Mouse (Mus musculus) ES-Bruce4 (cell line): ENCODE data around the gene Src.

Experiments
- CTCF ChIP-seq: IDR thresholded peaks from one replicate; pipeline ENCODE4 v1.8.1; 2011; ENCODE audit warnings: low read depth, low read length
- EP300 ChIP-seq: IDR thresholded peaks from 2 replicates; pipeline ENCODE4 v1.6.1; 2011; ENCODE audit warnings: low read depth, low read length; ENCODE audit not compliant: insufficient read depth

DNA sequence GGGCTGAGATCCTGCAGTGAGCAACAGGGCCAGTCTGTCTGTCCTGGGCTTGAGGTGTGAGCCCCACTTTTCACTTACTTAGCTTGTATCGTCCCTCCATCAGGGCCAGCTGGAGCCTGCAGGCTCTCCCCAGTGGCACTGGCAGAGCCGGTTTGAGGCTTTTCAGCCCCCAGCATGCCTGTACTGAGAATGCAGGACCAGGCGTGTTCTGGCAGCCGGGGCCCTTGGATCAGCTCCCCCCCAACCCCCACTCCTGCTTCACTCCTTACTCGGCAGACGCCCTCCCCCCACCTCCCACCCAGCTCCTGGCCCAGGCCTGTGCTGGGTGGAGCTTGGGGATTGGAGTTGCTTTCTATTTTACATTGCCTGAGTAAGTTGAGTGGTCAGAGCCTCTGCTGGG, 16.3 kb downstream of the Src start:
- no peak for TF ChIP-seq CTCF
- TF ChIP-seq EP300: no peak
